Mouse (Mus musculus) urinary bladder, postnatal 25 days (tissue): Measurements from ENCODE around the gene Cnnm4.
"Not testable (repeated sequence)": the region's sequence is repeated elsewhere in the genome, so short reads cannot be mapped to it uniquely, and the experiment has no call there.

Experiments
- DNase-seq: peaks from one replicate; pipeline ENCODE4 v3.0.0; 2022; ENCODE audit warnings: low spot score

Gene Cnnm4

DNA sequence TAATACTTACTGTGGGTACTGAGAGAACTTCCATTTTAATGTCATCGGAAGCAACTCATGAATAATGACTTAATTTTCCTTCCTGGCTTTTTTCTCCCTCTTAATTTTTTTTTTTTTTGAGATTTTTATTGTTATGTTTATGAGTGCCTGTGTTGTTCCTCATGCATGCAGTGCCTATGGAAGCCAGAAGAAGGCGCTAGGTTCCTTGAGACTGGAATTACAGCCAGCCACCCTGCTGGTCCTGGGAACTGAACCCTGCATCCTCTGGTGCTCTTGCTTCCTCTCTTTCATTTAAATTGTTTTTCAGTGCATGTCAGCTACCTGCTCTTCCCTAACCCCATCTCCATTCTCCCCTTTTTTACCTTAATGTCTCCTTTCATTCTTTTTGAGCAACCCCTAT, 42.3 kb downstream of the Cnnm4 start:
- no peak for DNase-seq

DNA sequence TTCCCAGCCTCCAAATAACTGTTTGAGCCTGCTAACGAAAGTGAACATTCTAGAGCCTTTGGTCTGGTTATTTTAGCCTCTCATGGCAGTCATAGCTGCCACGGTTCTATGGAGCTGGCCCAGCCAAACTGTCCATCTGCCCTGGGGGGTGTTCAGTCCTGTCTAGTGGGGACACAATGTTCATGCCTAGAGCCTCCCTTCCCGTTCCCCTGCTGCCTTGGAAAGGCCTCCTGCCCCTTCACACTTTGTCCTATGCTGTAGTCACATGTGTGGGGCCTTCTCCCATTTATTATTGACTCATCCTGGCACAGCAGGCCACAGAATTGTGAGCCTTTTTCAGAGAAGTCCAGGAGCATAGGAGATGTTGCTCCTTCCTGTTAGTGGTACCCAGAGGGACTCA, 46.8 kb downstream of the Cnnm4 start:
- no peak for DNase-seq

DNA sequence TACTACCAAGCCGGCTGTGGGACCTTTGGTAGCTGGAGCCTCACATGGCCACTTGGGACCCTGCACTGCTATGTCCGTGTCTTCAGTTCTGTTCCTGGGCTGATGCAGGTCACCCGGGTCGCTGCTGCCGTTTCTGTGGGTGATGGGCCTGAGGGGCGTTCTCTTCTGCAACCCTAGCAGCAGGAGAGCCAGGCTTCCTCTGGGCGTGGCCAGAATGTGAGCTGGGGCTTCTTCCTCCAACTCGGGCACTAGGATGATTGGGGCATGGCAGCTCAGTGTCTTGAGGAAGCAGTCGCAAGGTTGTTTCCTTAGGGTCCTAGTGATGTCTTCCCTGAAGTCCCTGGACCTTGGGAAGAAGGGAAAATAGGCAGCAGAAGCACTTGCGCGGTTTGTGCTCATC, 48.2 kb downstream of the Cnnm4 start:
- no peak for DNase-seq

DNA sequence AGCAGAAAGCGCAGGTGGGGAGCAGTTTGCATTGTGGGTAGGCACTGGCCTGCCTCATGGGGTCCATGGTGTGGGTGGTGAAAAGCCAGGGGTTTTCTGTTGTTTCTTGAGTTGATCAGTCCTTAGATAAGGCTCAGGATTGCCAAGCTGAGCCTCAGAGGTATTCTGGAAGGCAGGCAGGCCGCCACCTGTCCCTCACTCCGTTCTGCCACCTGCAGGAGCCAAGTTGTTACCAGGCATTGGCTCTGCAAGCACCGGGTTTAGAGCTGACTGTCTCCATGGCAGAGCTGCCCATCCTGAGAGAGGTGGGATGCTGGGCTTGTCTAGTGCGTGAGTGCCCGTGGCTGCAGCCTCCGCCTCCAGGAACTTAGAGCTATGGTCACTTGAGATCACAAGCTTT, 50.8 kb downstream of the Cnnm4 start:
- DNase-seq = no peak

DNA sequence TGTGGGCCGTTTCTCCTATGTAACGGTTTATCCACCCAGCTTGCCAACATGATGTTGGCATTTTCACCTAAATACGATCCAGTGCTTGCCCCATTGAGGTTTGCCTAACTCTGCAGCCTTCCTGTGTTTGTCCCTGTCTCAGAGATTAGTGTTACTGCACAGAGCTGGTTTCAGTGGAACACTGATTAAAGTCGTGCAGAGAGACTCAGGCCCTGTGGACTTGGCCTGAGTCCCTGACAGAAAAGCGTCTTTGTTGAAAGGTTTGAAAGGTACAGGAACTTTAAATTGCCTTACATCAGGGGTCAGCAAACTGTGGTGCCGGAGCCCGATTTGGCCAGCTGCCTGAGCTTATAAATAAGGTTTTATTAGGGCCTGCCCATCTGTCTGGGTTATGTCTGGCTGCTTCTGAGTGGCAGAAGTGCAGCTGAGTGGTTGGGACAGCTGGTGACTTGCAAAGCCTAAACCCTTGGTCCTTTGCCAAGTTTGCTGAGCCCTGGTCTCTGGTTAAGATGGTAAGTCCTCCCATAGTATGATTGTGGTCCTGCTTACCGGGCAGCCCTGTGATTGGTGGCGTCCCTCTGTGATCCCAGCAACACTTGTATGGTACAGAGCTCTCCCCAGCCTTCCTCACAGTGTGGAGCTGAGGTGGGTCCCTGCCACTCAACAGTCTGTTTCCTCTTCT, 52.1 kb downstream of the Cnnm4 start:
- no peak for DNase-seq

DNA sequence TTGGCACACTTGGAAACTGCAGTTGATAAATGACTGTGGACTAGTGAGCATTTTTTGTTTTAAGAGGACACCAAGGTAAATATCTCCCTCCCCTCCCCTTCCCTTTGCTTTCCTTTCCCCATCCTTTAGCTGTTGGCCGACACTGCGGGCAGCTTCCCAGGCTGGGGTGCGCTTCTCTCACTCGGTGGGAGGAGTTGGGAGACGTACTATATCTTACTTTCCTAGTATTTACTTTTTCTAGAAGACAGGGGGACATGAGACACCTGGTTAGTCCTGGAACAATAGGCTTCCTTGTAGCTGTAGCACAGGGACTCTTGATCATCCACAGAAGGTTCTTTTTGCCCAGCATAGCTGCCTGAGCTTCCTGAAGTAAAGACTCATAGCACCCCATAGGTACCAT, 52.6 kb downstream of the Cnnm4 start:
- no peak for DNase-seq

DNA sequence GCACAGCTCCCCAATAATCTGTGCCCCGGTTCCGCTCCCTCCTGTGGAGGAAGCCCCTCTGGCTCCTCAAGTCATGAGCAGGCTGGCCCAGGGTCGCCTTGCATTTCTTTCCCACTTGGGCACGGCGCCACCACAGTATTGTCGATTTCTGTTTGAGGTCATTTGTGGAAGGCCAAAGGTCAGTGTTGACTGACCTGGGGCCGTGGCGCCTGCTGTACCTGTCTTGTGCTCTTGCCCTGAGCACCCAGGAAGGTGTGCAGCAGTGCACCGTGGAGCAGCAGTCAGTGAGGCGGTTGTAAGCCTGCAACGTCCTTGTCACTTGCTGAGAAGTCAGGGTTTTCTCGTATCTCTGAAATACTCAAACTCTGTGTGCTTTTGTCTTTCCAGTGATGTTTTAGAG, 54.4 kb downstream of the Cnnm4 start:
- DNase-seq = no peak

DNA sequence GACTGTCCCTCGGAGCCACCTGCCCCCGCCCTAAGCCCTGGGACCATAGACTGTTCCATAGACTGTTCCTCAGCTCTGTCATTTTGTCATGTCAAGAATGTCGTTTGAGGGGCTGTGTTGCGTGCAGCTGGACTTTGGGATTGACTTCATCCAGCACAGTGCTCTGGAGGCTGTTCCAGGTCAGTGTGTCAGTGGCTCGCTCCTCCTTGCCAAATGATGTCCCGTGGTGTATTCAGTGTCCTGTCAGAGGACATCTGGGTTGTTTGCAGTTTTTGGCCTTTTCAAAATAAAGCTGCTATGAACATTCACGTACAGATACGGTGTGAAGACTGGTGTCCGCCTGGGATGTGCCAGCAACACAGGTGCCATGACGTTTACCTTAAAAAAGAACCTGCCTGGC, 55.5 kb downstream of the Cnnm4 start:
- no peak for DNase-seq

DNA sequence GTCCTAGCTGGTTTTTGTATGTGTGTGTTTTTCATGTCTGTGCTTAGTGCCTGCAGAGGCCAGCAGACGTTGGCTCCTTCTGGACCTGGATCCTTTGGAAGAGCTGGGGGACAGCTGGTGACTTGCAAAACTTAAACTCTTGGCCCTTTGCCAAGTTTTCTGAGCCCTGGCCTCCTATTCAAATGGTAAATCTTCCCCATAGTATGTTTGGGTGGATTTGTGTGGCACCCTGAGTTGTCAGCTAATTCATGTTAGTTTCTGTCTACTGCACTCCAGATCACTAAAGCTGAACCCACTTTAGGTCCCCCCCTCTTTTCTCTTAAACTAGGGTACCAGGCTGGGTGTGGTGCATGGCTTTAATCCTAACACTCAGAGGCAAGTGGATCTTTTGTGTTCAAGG, 56.9 kb downstream of the Cnnm4 start:
- DNase-seq = no peak

DNA sequence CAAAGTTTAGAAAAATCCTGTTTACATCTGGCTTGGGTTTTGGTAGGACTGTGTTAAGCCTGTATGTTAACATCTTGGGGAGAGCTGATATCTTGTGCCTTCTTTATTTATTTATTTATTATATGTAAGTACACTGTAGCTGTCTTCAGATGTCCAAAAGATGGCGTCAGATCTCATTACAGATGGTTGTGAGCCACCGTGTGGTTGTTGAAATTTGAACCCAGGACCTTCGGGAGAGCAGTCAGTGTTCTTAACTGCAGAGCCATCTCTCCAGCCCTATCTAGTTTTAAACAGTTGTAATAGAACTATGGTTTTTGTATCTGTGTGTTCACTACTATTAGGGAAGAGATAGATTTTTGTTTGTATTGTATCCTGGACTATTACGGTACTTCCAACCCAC, 57.9 kb downstream of the Cnnm4 start:
- DNase-seq = no peak

DNA sequence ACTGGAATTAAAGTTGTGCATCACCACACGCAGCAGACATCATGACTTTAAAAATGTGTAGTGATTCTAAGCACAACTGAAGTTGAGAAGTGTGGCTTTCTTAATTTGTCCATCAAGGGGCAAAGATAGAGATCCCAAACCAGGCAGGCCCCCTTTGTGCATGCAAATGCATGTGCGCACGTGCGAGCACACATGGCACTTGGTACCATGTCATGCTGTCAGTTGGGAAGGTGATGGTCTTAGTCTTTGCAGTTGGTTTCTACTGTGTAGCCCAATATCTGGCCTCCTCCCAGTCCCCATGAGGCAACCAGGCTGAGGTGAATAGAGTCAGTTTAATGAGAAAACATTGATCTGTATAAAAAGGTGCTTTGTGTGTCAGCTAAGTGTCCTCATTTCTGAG, 58.5 kb downstream of the Cnnm4 start:
- no peak for DNase-seq

DNA sequence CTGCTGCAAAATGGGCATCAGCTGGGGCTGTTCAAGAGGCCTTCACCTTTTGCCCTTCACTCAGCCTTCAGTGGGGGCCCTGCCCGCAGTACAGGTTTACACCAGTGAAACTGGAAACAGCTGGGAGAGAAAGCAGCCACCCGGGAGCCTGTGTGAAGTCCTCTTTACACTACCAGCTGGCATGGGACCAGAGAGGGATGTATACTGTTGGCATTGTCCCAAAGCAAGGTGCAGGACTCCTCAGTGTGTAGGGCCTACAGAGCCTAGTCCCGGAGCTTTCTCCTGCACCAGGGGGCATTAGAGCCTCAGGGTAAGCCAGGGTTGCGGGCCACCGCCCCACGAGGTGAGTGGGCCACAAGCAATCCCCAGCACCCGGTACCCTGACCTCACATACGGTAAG, 59.1 kb downstream of the Cnnm4 start:
- no peak for DNase-seq

DNA sequence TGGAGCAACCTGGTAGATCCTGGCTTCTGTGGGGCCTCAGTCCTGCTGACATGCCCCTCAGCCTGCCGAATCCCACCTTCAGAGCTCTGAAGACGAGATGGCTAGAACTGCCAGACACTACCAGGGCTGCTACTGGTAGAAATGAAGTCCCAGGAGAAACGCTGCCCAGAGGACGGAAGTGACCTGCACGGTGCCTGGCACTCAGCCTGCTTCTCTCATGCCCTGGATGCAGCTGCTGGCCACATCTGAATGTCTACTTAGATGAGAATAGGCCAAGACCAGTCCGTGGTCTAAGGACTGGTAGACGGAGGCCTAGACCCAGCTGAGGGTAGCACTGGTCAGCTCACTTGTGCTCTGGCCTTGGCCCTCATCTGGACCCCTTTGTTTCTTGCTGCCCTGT, 59.5 kb downstream of the Cnnm4 start:
- DNase-seq = no peak

DNA sequence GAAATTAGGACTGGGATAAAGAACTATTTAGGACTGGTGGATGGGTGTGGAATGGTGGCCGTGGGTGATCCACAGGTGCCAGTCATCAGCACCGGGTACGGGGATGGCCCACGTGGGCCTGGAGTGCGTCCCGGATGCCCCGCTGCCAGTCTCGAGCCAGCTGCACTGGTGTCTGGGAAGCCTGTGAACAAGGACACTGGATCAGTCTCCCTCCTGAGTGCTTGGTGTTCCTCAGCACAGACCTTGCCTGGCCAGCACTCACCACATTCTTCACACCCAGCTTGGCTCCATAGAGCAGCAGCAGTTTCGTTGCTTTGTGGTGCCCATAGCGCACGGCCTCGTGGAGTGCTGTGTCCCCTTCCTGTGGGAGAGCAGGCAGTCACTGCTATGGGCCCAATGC, 60.0 kb downstream of the Cnnm4 start:
- no peak for DNase-seq

DNA sequence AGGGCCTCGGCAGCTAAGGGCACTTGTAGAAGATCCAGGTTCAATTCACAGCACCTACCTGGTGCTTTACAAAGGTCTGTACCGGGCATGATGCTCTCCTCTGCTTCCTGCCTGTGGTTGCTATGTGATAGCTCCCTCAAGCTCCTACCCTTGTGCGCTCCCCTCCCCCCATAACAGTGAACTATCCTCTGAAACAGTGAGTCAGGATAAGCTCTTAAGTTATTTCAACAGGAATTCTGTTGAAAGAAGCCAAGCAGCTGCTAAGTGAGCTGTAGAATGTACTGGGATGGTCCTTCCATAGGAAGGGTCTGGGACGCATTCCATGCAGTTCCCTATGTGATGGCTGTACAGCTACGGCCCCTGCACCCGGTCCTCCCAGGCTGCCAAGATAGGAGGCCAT, 62.1 kb downstream of the Cnnm4 start:
- DNase-seq = no peak

DNA sequence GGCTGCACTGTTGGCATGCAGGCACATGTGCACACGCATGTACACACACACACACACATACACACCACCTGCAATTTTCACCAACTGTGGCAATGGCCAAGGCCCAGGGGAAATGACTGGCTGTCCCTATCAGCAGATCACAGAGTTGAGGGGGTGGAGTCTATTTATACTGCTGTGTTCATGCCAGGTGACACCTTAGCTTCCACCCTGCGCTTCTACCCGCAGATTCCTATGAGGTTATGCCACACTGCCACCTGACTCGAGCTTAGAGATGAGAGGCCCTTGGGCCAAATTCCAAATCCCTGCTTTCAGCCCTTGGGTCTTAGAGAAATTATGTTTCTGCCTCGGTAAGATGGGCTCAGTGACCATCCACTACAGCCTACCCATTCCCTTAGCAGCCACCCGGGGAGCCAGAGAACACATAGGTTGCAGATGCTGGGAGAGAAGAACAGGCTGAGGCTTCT, 63.2 kb downstream of the Cnnm4 start:
- DNase-seq = no peak

DNA sequence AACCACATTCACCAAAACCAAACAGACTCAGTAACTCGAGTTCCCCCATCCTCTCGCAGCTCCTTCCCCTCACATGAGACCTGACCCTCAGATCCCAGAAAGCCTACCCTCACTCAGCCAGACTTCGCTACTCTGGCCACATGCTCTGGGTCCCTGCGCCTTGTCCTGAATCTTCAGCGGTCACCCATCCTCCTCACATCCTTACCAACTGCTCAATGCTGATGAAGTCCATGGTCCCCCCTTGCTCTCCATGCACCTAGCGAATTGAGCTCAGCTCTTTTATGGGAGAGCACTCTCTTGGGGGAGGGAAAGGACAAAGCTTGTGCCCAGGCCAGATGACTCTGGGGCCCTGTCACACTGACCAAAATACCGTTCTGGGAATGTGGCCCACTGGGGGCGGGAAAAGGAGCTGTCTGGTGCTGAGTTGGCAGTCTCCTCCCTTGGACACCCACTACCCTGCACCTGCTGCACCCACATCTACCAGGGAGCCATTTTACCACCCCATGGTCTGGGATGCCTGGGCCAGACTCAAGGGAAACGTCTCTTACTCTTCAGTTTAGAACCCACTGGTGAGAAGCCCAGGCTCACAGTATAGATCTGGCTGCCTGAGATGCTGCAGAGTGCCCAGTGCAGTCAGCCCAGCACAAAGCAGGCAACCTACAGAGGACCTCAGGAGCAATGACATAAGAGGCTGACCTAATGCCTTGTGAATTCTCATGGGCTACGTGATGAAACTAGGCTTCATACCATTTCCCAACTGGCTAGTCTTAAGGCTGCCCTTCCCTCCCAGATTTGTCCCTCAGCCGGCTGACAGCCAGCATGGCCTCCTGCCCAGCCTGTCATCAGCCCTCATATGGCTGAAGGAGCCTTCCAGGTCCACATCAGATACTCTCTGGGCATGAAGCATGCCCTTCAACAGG, 64.3 kb downstream of the Cnnm4 start:
- DNase-seq = no peak

DNA sequence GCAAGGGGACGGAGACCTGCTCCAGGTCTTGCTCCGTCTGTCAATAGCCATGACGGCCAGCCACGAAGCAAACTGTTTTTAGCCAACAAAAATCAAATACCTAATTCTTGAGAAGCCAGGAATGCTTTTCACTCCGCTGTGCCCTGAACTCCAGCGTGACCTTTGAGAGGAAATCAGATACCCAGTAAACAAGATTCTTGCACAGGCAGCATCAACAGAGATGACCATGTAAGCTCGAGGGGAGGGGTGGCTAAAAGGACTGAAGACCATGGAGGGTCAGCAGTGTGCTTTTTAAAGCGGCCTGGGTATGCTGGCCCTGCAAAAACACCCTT, 64.9 kb downstream of the Cnnm4 start:
- no peak for DNase-seq

DNA sequence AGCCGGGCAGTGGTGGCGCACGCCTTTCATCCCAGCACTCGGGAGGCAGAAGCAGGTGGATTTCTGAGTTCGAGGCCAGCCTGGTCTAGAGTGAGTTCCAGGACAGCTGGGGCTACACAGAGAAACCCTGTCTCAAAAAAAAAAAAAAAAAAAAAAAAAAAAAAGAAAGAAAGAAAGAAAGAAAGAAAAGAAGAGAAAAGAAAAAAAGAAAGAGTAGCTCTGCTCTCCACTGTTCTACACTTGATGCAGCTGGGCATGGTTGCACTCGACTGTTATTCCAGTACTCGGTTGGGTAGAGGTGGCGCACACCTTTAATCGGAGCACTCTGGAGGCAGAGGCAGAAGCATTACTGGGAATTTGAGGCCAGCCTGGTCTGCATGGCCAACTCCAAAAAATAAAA, 65.4 kb downstream of the Cnnm4 start, which contains the start of gene Ankrd23:
TSS of gene Ankrd23 (minus strand) at position 101 of the 400 bp plus-strand sequence.
- DNase-seq = not testable (repeated sequence)

DNA sequence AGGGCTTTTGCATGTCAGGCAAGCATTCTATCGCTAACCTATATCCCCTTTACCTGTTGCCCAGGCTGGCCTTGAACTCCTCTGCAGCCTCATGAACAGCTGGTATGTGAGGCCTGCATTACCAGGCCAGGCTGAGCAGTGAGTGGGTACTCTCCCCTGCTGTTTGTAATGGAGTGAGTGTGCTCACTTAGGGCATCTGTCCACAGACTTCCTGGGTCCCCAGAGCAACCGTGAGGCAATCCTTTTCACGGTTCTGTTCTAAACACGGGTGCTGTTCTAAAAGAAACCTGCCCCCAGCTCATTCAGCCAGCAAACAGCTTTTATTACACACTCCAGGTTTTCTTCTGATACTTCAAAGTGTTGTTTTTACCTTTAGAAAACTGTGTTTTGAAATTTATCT, 67.3 kb downstream of the Cnnm4 start:
- DNase-seq = no peak

DNA sequence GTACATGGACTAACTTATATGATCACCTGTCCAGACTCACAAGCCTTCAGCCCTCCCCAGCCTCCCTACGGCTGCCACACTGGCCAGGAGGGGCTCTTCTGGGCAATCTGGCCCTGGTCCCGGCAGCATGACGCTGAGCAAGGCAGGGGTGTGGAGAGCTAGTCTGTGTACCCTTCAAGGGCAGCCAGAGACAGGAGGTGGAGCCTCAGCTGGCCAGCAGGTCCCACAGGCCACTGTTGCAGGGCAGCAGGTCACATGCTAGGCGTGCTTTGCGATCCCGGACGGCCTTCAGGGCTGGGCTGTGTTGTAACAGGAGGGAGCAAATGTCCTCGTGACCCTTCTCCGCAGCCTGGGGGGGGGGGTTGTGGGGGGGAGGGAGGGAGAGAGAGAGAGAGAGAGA, 67.8 kb downstream of the Cnnm4 start, which contains the start of gene Gm42417:
TSS of gene Gm42417 (minus strand) at position 244 of the 400 bp plus-strand sequence.
- no peak for DNase-seq

DNA sequence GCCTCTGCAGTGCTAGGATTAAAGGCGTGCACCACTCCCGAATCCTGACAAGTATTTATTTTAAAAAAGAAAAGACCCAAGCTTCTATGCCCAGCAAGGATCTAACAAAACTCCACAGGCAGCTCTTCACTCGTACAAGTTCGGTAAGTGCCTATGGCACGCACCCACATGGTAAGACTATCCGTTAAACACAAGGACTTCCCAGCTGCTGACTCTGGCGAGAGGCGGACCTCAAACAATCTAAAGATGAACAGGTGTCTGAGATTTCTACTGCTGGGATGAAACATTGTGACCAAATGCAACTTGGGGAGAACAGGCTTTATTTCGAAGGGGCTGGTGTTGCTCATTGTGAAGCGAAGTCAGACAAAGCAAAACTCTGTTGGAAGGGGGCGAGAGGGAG, 68.7 kb downstream of the Cnnm4 start:
- DNase-seq = no peak

DNA sequence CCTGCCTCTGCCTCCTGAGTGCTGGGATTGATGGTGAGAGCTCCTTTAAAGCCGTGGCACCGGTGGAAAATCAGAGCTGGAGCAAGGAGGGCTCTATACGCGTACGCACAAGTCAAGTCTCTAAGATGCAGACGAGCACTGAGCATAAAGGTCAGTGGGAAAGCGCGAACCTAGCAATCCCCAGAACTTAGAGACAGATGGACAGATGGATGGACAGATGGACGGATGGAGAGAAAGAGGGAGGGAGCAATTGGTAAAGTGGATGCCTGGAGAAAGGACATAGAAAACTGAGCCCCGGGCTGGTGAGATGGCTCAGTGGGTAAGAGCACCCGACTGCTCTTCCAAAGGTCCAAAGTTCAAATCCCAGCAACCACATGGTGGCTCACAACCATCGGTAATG, 69.4 kb downstream of the Cnnm4 start:
- DNase-seq = no peak

DNA sequence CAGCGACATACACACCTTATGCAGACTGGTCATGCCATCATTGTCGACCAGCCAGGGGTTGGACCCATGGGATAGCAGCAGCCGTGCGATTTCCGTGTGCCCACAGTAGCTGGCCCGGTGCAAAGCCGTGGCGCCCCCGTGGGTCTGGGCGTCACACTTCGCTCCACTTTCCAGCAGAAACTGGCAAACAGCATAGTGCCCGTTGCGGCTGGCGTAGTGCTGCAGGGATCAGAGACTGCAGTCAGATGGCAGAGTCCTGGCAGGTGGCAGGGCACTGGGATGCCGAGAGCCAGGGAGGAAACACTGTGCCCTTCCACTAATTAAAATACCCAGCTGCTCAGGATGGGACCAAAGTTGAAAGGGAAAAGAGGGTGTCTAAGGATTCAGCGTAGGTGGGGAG, 70.4 kb downstream of the Cnnm4 start:
- no peak for DNase-seq
